In the genomic region with DNA sequence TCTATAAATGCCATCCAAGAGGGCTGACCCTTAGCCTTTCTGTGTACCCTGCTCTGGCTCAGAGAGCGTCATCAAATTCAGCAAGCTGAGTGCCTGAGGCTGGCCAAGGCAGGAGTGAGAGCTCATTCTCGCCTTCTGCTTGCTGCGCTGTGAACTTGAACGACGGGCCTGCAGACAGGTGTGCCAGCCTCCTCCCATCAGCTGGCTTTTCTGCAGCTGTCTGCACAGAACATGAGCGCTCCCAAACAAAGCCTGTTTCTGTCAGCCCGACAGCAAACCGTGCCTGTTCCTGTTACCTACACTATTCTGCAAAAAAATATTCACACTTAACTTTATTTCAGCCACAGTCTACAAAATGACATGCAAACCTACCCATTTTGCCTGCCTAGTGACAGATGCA, we compare ENCODE assay signal across 30 mouse cellular contexts.
"Had no signal": no experiment of that assay in that cellular context is flagged by ENCODE, and none has a peak within 500 bp of the region (broad histone marks: within the 10 kb centered on the region; RNA-seq: fewer than 3 reads in every experiment).

No protein-coding gene starts in this region.

- ATAC-seq: forebrain, embryonic 13.5 days; forebrain, embryonic 14.5 days; forebrain, embryonic 15.5 days; forebrain, embryonic 16.5 days; forebrain, postnatal 0 days had no signal

- H3K9ac ChIP-seq: embryonic facial prominence, embryonic 12.5 days; embryonic facial prominence, embryonic 13.5 days; embryonic facial prominence, embryonic 15.5 days; forebrain, embryonic 12.5 days; forebrain, embryonic 13.5 days; forebrain, embryonic 15.5 days; forebrain, postnatal 0 days had no signal

- H3K4me2 ChIP-seq: embryonic facial prominence, embryonic 12.5 days; embryonic facial prominence, embryonic 13.5 days; embryonic facial prominence, embryonic 15.5 days; forebrain, embryonic 12.5 days; forebrain, embryonic 13.5 days; forebrain, embryonic 15.5 days; heart, embryonic 11.5 days had no signal

- H3K4me1 ChIP-seq: heart, embryonic 10.5 days had no signal

- H3K9me3 ChIP-seq: embryonic facial prominence, embryonic 13.5 days; embryonic facial prominence, embryonic 15.5 days; forebrain, embryonic 12.5 days; forebrain, embryonic 13.5 days; forebrain, embryonic 15.5 days; heart, embryonic 10.5 days had no signal

- H3K27me3 ChIP-seq: embryonic facial prominence, embryonic 12.5 days; embryonic facial prominence, embryonic 13.5 days; embryonic facial prominence, embryonic 15.5 days; forebrain, embryonic 13.5 days; forebrain, embryonic 15.5 days had no signal

- H3K4me3 ChIP-seq: embryonic facial prominence, embryonic 12.5 days; embryonic facial prominence, embryonic 13.5 days; embryonic facial prominence, embryonic 15.5 days; erythroblast, embryonic 14.5 days; forebrain, embryonic 10.5 days; forebrain, embryonic 12.5 days; forebrain, embryonic 13.5 days; forebrain, embryonic 15.5 days; gastrocnemius, adult 2 months; heart, adult 2 months; heart, embryonic 10.5 days had no signal

- DNase-seq: cerebellum, adult 2 months; cerebellum, adult 8-10 months; cerebellum, adult 9-10 months; cerebellum, adult 9-11 months; cerebellum, postnatal 10 days; cerebellum, postnatal 14 days; cerebellum, postnatal 25 days; cerebellum, postnatal 36 days; embryo, embryonic 11 days; forebrain, postnatal 0 days; gastrocnemius, adult 2 months; gastrocnemius, postnatal 10 days; gastrocnemius, postnatal 14 days; gastrocnemius, postnatal 25 days; gastrocnemius, postnatal 36 days; heart, adult 11 months; heart, adult 18-20 months; heart, adult 2 months had no signal

- H3K27ac ChIP-seq: embryonic facial prominence, embryonic 12.5 days; embryonic facial prominence, embryonic 13.5 days; embryonic facial prominence, embryonic 15.5 days; forebrain, embryonic 10.5 days; forebrain, embryonic 12.5 days; forebrain, embryonic 13.5 days; forebrain, embryonic 15.5 days; gastrocnemius, adult 2 months; heart, adult 2 months; heart, embryonic 10.5 days had no signal

- H3K36me3 ChIP-seq: heart, embryonic 10.5 days had no signal
